Mouse (Mus musculus): Measurements from ENCODE around the gene B3galt2. TPM values are rescaled to one million over a fixed set of nuclear protein-coding genes. Genes with fewer than 3 reads are reported as not detected.

The B3galt2 gene
- polyA plus RNA-seq, 1 experiment from 2014 or later, result 0.23 TPM

Other genes starting within 250 kb of the B3galt2 start
- gene Cdc73, start 62.2 kb downstream of the B3galt2 start, polyA plus RNA-seq (2015; fragmentation: Nextera tagmentation; extraction: Ambion mirVana), result 26.7 and 28.0 TPM in 2 replicates
- gene Glrx2, start 75.7 kb downstream of the B3galt2 start, polyA plus RNA-seq (2015; fragmentation: Nextera tagmentation; extraction: Ambion mirVana), result 91.2 and 94.7 TPM in 2 replicates
- gene Trove2, start 136.4 kb downstream of the B3galt2 start, polyA plus RNA-seq (2015; fragmentation: Nextera tagmentation; extraction: Ambion mirVana), result 10.1 and 12.4 TPM in 2 replicates
- 102 and 107 TPM in 2 replicates for gene Uchl5, start 136.6 kb downstream of the B3galt2 start, polyA plus RNA-seq (2015; fragmentation: Nextera tagmentation; extraction: Ambion mirVana)